Mouse (Mus musculus): ENCODE data around the gene Gchfr. TPM values are rescaled to one million over a fixed set of nuclear protein-coding genes. Genes with fewer than 3 reads are reported as not detected.

Gchfr gene
- polyA plus RNA-seq, 1 experiment = 1.3 TPM

GRCm38 (mm10) chr2:119189029-119189710, 21.6 kb downstream of the Gchfr start:
- Histone ChIP-seq H3K4me1 (ENCODE audit: control insufficient read depth, insufficient read depth, low read length) (peaks cover 2% of the 10 kb centered on the region; the same call in 1 of the 2 replicates), H3K4me3 (ENCODE audit: insufficient read depth, low read length) (no peak overlapping the region; the same call in 1 of the 2 replicates), H3K27ac (ENCODE audit: insufficient read depth, low read length) (no peak overlapping the region)
- no peak for TF ChIP-seq POLR2A (IDR thresholded peaks at IDR 0.05; ENCODE audit: extremely low read depth, insufficient read depth, low read length)
- TF ChIP-seq CTCF (IDR thresholded peaks at IDR 0.05; ENCODE audit: extremely low read depth, insufficient read depth, low read length) = peak; percentile 79

GRCm38 (mm10) chr2:119190969-119191368, 23.4 kb downstream of the Gchfr start:
- TF ChIP-seq CTCF (IDR thresholded peaks at IDR 0.05; ENCODE audit: extremely low read depth, insufficient read depth, low read length) (no peak), POLR2A (IDR thresholded peaks at IDR 0.05; ENCODE audit: extremely low read depth, insufficient read depth, low read length) (no peak)

GRCm38 (mm10) chr2:119194140-119194539, 26.6 kb downstream of the Gchfr start:
- Histone ChIP-seq H3K27ac (ENCODE audit: insufficient read depth, low read length) (no peak overlapping the region), H3K4me1 (ENCODE audit: control insufficient read depth, insufficient read depth, low read length) (peaks cover 2% of the 10 kb centered on the region; the same call in 1 of the 2 replicates), H3K4me3 (ENCODE audit: insufficient read depth, low read length) (no peak overlapping the region)
- TF ChIP-seq CTCF (IDR thresholded peaks at IDR 0.05; ENCODE audit: extremely low read depth, insufficient read depth, low read length) (no peak), POLR2A (IDR thresholded peaks at IDR 0.05; ENCODE audit: extremely low read depth, insufficient read depth, low read length) (no peak)

More at GRCm38 (mm10) chr2:119190969-119191368, 23.4 kb downstream of the Gchfr start:
- Histone ChIP-seq H3K4me3 (ENCODE audit: insufficient read depth, low read length) (no peak overlapping the region), H3K4me1 (ENCODE audit: control insufficient read depth, insufficient read depth, low read length) (peaks cover 2% of the 10 kb centered on the region; the same call in 1 of the 2 replicates), H3K27ac (ENCODE audit: insufficient read depth, low read length) (no peak overlapping the region)

DNA sequence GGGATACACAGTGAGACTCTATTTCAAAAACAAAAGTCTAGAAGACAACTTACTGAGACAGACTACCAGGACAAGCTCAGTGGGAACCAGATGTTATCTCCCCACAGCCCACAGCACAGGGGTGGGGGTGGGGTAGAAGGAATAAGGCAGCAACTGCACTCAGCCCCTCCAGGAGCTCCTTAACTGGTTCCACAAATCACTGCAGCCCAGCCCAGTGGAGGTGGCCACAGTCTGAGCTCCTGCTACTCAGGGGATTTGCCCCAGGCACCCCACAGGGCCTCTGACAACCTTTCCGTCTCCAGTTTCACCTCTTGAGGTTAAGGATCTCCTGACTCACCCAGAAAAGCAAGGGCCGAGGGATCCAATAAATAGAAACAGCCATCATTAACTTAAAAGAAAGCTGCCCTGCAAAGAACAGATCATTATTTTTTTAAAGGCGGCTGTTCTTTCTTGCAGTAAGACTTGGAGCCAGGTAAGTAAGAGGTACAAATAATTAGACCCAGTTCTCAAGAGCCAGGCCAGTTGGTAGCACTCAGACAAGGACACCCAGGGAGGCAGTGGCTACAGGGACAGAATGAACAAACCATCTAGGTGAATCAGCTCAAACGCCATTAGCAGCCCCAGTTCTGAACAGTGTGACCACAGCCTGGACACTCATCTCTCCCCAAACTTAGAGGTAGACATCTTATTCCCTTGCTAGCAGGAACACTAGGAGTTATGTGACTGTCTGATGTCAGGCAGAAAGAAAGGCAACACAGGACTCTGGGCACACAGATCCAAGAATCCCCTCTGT, 28.9 kb downstream of the Gchfr start:
- TF ChIP-seq CTCF (IDR thresholded peaks at IDR 0.05; ENCODE audit: extremely low read depth, insufficient read depth, low read length) (no peak), POLR2A (IDR thresholded peaks at IDR 0.05; ENCODE audit: extremely low read depth, insufficient read depth, low read length) (no peak)
- Histone ChIP-seq H3K4me3 (ENCODE audit: insufficient read depth, low read length) (no peak overlapping the region), H3K27ac (ENCODE audit: insufficient read depth, low read length) (no peak overlapping the region), H3K4me1 (ENCODE audit: control insufficient read depth, insufficient read depth, low read length) (peaks cover 5% of the 10 kb centered on the region; the same call in 1 of the 2 replicates)

GRCm38 (mm10) chr2:119197493-119197892, 29.9 kb downstream of the Gchfr start:
- TF ChIP-seq CTCF (IDR thresholded peaks at IDR 0.05; ENCODE audit: extremely low read depth, insufficient read depth, low read length) (no peak), POLR2A (IDR thresholded peaks at IDR 0.05; ENCODE audit: extremely low read depth, insufficient read depth, low read length) (no peak)
- Histone ChIP-seq H3K27ac (ENCODE audit: insufficient read depth, low read length) (no peak overlapping the region), H3K4me1 (ENCODE audit: control insufficient read depth, insufficient read depth, low read length) (peaks cover 5% of the 10 kb centered on the region; the same call in 1 of the 2 replicates), H3K4me3 (ENCODE audit: insufficient read depth, low read length) (no peak overlapping the region)

DNA sequence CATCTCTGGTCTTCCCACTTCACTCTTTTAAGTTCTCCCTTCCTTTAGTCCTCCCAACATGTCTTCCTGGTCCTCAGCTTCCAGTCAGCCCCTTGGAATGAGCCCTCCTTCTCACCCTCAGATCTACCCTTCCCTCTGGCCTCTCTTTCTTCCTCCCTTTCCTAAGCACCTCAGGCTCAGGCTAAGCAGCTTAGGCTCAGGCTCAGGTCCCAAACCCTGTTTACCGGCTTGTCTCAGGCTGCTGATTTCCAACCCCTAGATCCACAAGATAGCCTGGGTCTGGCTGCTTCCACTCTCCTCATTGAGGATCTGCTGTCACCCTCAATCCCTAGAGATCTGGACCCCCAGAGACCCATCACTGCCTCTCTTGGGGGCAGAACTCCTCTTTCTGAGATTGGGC, 30.5 kb downstream of the Gchfr start:
- Histone ChIP-seq H3K4me1 (ENCODE audit: control insufficient read depth, insufficient read depth, low read length) (peaks cover 5% of the 10 kb centered on the region; the same call in 1 of the 2 replicates), H3K27ac (ENCODE audit: insufficient read depth, low read length) (no peak overlapping the region), H3K4me3 (ENCODE audit: insufficient read depth, low read length) (no peak overlapping the region)
- TF ChIP-seq POLR2A (IDR thresholded peaks at IDR 0.05; ENCODE audit: extremely low read depth, insufficient read depth, low read length) (no peak), CTCF (IDR thresholded peaks at IDR 0.05; ENCODE audit: extremely low read depth, insufficient read depth, low read length) (no peak)

DNA sequence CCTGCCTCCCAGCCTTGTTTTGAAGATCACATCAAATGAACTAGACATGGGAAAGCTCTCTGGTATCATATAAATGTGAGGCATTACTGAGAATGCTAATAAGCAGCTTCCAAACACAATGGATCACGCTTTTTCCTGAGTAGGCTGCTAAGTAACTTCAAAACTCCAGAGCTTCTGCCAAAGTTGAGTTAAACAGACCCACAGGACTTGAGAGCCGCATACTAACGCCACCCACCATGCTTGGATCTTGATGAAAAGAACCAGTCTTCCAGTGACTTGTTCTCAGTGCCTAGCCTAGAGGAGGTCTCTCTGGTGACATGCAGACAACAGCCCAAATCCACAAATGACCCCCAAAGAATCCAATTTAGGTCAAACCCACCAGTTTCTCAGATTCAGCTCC, 31.4 kb downstream of the Gchfr start:
- Histone ChIP-seq H3K27ac (ENCODE audit: insufficient read depth, low read length) (no peak overlapping the region), H3K4me1 (ENCODE audit: control insufficient read depth, insufficient read depth, low read length) (peaks cover 3% of the 10 kb centered on the region; the same call in 1 of the 2 replicates)

GRCm38 (mm10) chr2:119202914-119203453, 35.4 kb downstream of the Gchfr start:
- Histone ChIP-seq H3K4me3 (ENCODE audit: insufficient read depth, low read length) (no peak overlapping the region), H3K27ac (ENCODE audit: insufficient read depth, low read length) (no peak overlapping the region), H3K4me1 (ENCODE audit: control insufficient read depth, insufficient read depth, low read length) (peaks cover 3% of the 10 kb centered on the region; the same call in 1 of the 2 replicates)
- TF ChIP-seq CTCF (IDR thresholded peaks at IDR 0.05; ENCODE audit: extremely low read depth, insufficient read depth, low read length) = no peak
- no peak for TF ChIP-seq POLR2A (IDR thresholded peaks at IDR 0.05; ENCODE audit: extremely low read depth, insufficient read depth, low read length)

More for the DNA sequence above, 31.4 kb downstream of the Gchfr start:
- no peak for TF ChIP-seq POLR2A (IDR thresholded peaks at IDR 0.05; ENCODE audit: extremely low read depth, insufficient read depth, low read length)
- no peak for TF ChIP-seq CTCF (IDR thresholded peaks at IDR 0.05; ENCODE audit: extremely low read depth, insufficient read depth, low read length)
- H3K4me3 ChIP-seq (ENCODE audit: insufficient read depth, low read length) = no peak overlapping the region

- Histone ChIP-seq H3K27ac (ENCODE audit: insufficient read depth, low read length) (no peak overlapping the region), H3K4me1 (ENCODE audit: control insufficient read depth, insufficient read depth, low read length) (peaks cover 3% of the 10 kb centered on the region; the same call in 1 of the 2 replicates), H3K4me3 (ENCODE audit: insufficient read depth, low read length) (no peak overlapping the region)
- TF ChIP-seq POLR2A (IDR thresholded peaks at IDR 0.05; ENCODE audit: extremely low read depth, insufficient read depth, low read length) (no peak), CTCF (IDR thresholded peaks at IDR 0.05; ENCODE audit: extremely low read depth, insufficient read depth, low read length) (no peak)
Measured at GRCm38 (mm10) chr2:119203871-119204460, 36.4 kb downstream of the Gchfr start.
